Mouse (Mus musculus) MEL (cell line): ENCODE results near the gene Nelfa. TPM values are rescaled to one million over a fixed set of nuclear protein-coding genes. Genes with fewer than 3 reads are reported as not detected.
"Not testable (repeated sequence)": the region's sequence is repeated elsewhere in the genome, so short reads cannot be mapped to it uniquely, and the experiment has no call there.

Experiments
- DNase-seq: peaks from one replicate; pipeline ENCODE4 v3.0.0; 2011; ENCODE audit warnings: low read depth, low spot score
- H3K27ac ChIP-seq: 2 replicates; pipeline ENCODE4 v1.5.1; 2012; ENCODE audit warnings: low read depth, mild to moderate bottlenecking, control low read depth, low read length, moderate library complexity; ENCODE audit not compliant: control insufficient read depth
- H3K27me3 ChIP-seq, 2 experiments: fragments of 150-350 bp in 1 of 2; sonication (generic) in 1 of 2; 2 replicates each; pipeline ENCODE4 v1.6.1; 2012; ENCODE audit warnings: low read length in 2 of 2, mild to moderate bottlenecking in 2 of 2, improper control_type of control experiment in 1 of 2, moderate library complexity in 1 of 2; ENCODE audit not compliant: insufficient read depth in 2 of 2, control insufficient read depth in 1 of 2
- H3K36me3 ChIP-seq, 2 experiments: 2 replicates each; pipeline ENCODE4 v1.6.1; 2012 to 2014; ENCODE audit warnings: low read length in 2 of 2, improper control_type of control experiment in 1 of 2, inconsistent platforms in 1 of 2, mild to moderate bottlenecking in 1 of 2; ENCODE audit not compliant: insufficient read depth in 2 of 2, control insufficient read depth in 1 of 2
- H3K4me1 ChIP-seq, 2 experiments: fragments of 150-350 bp in 1 of 2; sonication (generic) in 1 of 2; 2 replicates each; pipeline ENCODE4 v1.6.1; 2012; ENCODE audit warnings: low read length in 2 of 2, improper control_type of control experiment in 1 of 2, mild to moderate bottlenecking in 1 of 2; ENCODE audit not compliant: insufficient read depth in 2 of 2, control insufficient read depth in 1 of 2
- H3K4me3 ChIP-seq, 2 experiments: fragments of 150-350 bp in 1 of 2; sonication (generic) in 1 of 2; 2 replicates each; pipeline ENCODE4 v1.5.1; 2012; ENCODE audit warnings: low read depth in 2 of 2, low read length in 2 of 2, mild to moderate bottlenecking in 2 of 2, moderate library complexity in 2 of 2, control low read depth in 1 of 2, improper control_type of control experiment in 1 of 2; ENCODE audit not compliant: control insufficient read depth in 1 of 2, insufficient read depth in 1 of 2
- H3K79me2 ChIP-seq: 2 replicates; pipeline ENCODE4 v1.6.1; 2012; ENCODE audit warnings: mild to moderate bottlenecking, low read length, moderate library complexity; ENCODE audit not compliant: control insufficient read depth, poor library complexity, insufficient read depth
- H3K9ac ChIP-seq: 2 replicates; pipeline ENCODE4 v1.6.1; 2012; ENCODE audit warnings: low read depth, mild to moderate bottlenecking, control low read depth, low read length, moderate library complexity; ENCODE audit not compliant: control insufficient read depth, poor library complexity, severe bottlenecking
- H3K9me3 ChIP-seq: fragments of 150-350 bp; sonication (generic); replicated peaks from 2 replicates; pipeline ENCODE4 v1.6.1; 2012; ENCODE audit warnings: mild to moderate bottlenecking, low read length, improper control_type of control experiment, moderate library complexity; ENCODE audit not compliant: insufficient read depth
- CHD1 ChIP-seq: IDR thresholded peaks from 2 replicates; pipeline ENCODE4 v1.6.1; 2012; ENCODE audit warnings: low read depth, mild to moderate bottlenecking, inconsistent platforms, low read length, improper control_type of control experiment
- CHD2 ChIP-seq: IDR thresholded peaks from 2 replicates; pipeline ENCODE4 v1.6.1; 2011; ENCODE audit warnings: low read length, improper control_type of control experiment
- CTCF ChIP-seq, 3 experiments: IDR thresholded peaks in 2 of 3; conservative IDR thresholded peaks in 1 of 3; 2 replicates each; pipeline ENCODE4 v1.5.1; 2011 to 2012; ENCODE audit warnings: low read length in 3 of 3, low read depth in 2 of 3, mild to moderate bottlenecking in 2 of 3, improper control_type of control experiment in 1 of 3, inconsistent platforms in 1 of 3, mixed read lengths in 1 of 3, moderate library complexity in 1 of 3; ENCODE audit not compliant: control insufficient read depth in 1 of 3, insufficient read depth in 1 of 3, poor library complexity in 1 of 3, severe bottlenecking in 1 of 3
- EP300 ChIP-seq, 2 experiments: IDR thresholded peaks; 2 replicates each; pipeline ENCODE4 v1.6.1; 2011; ENCODE audit warnings: improper control_type of control experiment in 2 of 2, low read length in 2 of 2, low read depth in 1 of 2, mild to moderate bottlenecking in 1 of 2
- GABPA ChIP-seq: IDR thresholded peaks from 2 replicates; pipeline ENCODE4 v1.6.1; 2012; ENCODE audit warnings: low read depth, mild to moderate bottlenecking, inconsistent platforms, low read length, improper control_type of control experiment, moderate library complexity
- NELFE ChIP-seq: IDR thresholded peaks from 2 replicates; pipeline ENCODE4 v1.6.1; 2011; ENCODE audit warnings: low read depth, low read length, improper control_type of control experiment
- NRF1 ChIP-seq: IDR thresholded peaks from 2 replicates; pipeline ENCODE4 v1.6.1; 2014; ENCODE audit warnings: low read depth, mild to moderate bottlenecking, inconsistent platforms, low read length, improper control_type of control experiment, moderate library complexity; ENCODE audit not compliant: poor library complexity, insufficient read depth, severe bottlenecking
- POLR2A ChIP-seq, 2 experiments: IDR thresholded peaks; 2 replicates each; pipeline ENCODE4 v1.6.1; 2011 to 2012; ENCODE audit warnings: low read length in 2 of 2, mild to moderate bottlenecking in 2 of 2, control low read depth in 1 of 2, improper control_type of control experiment in 1 of 2, low read depth in 1 of 2, moderate library complexity in 1 of 2; ENCODE audit not compliant: control insufficient read depth in 1 of 2, insufficient read depth in 1 of 2, poor library complexity in 1 of 2
- SIN3A ChIP-seq: IDR thresholded peaks from 2 replicates; pipeline ENCODE4 v1.6.1; 2012; ENCODE audit warnings: low read length, improper control_type of control experiment, inconsistent platforms
- SMC3 ChIP-seq: IDR thresholded peaks from 2 replicates; pipeline ENCODE4 v1.6.1; 2011; ENCODE audit warnings: low read depth, low read length, improper control_type of control experiment
- TBP ChIP-seq: IDR thresholded peaks from 2 replicates; pipeline ENCODE4 v1.8.0; 2011; ENCODE audit warnings: low read depth, low read length, improper control_type of control experiment
- TCF12 ChIP-seq: IDR thresholded peaks from 2 replicates; pipeline ENCODE4 v1.6.1; 2014; ENCODE audit warnings: low read depth, mild to moderate bottlenecking, inconsistent platforms, low read length, improper control_type of control experiment, moderate library complexity
- USF2 ChIP-seq, 2 experiments: IDR thresholded peaks; 2 replicates each; pipeline ENCODE4 v1.6.1; 2011 to 2012; ENCODE audit warnings: improper control_type of control experiment in 2 of 2, low read length in 2 of 2, borderline replicate concordance in 1 of 2, inconsistent platforms in 1 of 2, low read depth in 1 of 2, mild to moderate bottlenecking in 1 of 2; ENCODE audit not compliant: insufficient read depth in 1 of 2
- ZC3H11A ChIP-seq: IDR thresholded peaks from 2 replicates; pipeline ENCODE4 v1.6.1; 2012; ENCODE audit warnings: low read depth, mild to moderate bottlenecking, inconsistent platforms, low read length, improper control_type of control experiment
- ZKSCAN1 ChIP-seq: IDR thresholded peaks from 2 replicates; pipeline ENCODE4 v1.6.1; 2012; ENCODE audit warnings: low read depth, mild to moderate bottlenecking, inconsistent platforms, low read length, improper control_type of control experiment, moderate library complexity
- ZMIZ1 ChIP-seq: IDR thresholded peaks from 2 replicates; pipeline ENCODE4 v1.6.1; 2012; ENCODE audit warnings: low read depth, mild to moderate bottlenecking, inconsistent platforms, low read length, improper control_type of control experiment, moderate library complexity
- polyA plus RNA-seq, 2 experiments: library from polyadenylated mRNA; stranded (reverse) in 1 of 2; unstranded in 1 of 2; fragments of >175 nt in 1 of 2; fragments of >200 nt in 1 of 2; gene quantifications; 2 replicates each; pipeline versions ENCODE4 v1.2.1 to v1.2.4; 2012; ENCODE audit warnings: low replicate concordance in 2 of 2, low read depth in 1 of 2; ENCODE audit not compliant: insufficient read length in 2 of 2, insufficient read depth in 1 of 2, missing spikeins in 1 of 2
- total RNA-seq: library from RNA; depleted of rRNA; stranded (reverse); fragments of 300-350 nt; gene quantifications from 2 replicates; pipeline ENCODE4 v1.2.3, GENCODE M21; 2012

The Nelfa gene
- total and polyA plus RNA-seq, 3 experiments = 58.7 to 207 (median 117) TPM

GRCm38 (mm10) chr5:33920924-33921323 is 15.3 kb downstream of the Nelfa start (continued):
- no peak for TF ChIP-seq ZMIZ1
- TF ChIP-seq TBP = no peak; the same call in 1 of the 2 replicates
- TF ChIP-seq SMC3 = no peak
- TF ChIP-seq SIN3A = peak; percentile 71
- TF ChIP-seq ZKSCAN1 = no peak
- no peak for TF ChIP-seq USF2 (IDR thresholded peaks at IDR 0.05; ENCODE audit: borderline replicate concordance in 1 of 2, insufficient read depth in 1 of 2, low read depth in 1 of 2, low read length in 2 of 2)
- no peak for TF ChIP-seq NELFE
- no peak for TF ChIP-seq CTCF (IDR thresholded peaks at IDR 0.05 in 2 of 3, conservative IDR thresholded peaks at IDR 0.05 in 1 of 3; ENCODE audit: control insufficient read depth in 1 of 3, insufficient read depth in 1 of 3, low read depth in 2 of 3, low read length in 3 of 3, poor library complexity in 1 of 3, severe bottlenecking in 1 of 3)
- no peak for TF ChIP-seq NRF1
- TF ChIP-seq CHD2 = no peak
- TF ChIP-seq POLR2A (IDR thresholded peaks at IDR 0.05; ENCODE audit: control insufficient read depth in 1 of 2, insufficient read depth in 1 of 2, low read depth in 1 of 2, low read length in 2 of 2, poor library complexity in 1 of 2) = no peak
- TF ChIP-seq EP300 (IDR thresholded peaks at IDR 0.05; ENCODE audit: low read depth in 1 of 2, low read length in 2 of 2) = peak; percentile 77 to 94
- peak; percentile 61 for TF ChIP-seq TCF12
- TF ChIP-seq CHD1 = no peak

GRCm38 (mm10) chr5:33920037-33920436 is 16.2 kb downstream of the Nelfa start:
- TF ChIP-seq TBP (no peak), GABPA (no peak)
- Histone ChIP-seq H3K36me3 (peaks cover 21 to 42% of the 10 kb centered on the region in 2 experiments), H3K27me3 (no peaks in the 10 kb centered on the region), H3K27ac (no peak overlapping the region), H3K4me3 (no peak overlapping the region), H3K9ac (no peak overlapping the region), H3K4me1 (peaks cover 7 to 15% of the 10 kb centered on the region in 2 experiments), H3K9me3 (no peaks in the 10 kb centered on the region), H3K79me2 (peaks cover 10% of the 10 kb centered on the region)
- no peak for DNase-seq

- Histone ChIP-seq H3K27ac (no peak overlapping the region), H3K9me3 (no peaks in the 10 kb centered on the region), H3K79me2 (peaks cover 10% of the 10 kb centered on the region), H3K4me3 (no peak overlapping the region), H3K27me3 (no peaks in the 10 kb centered on the region), H3K4me1 (peaks cover 7 to 15% of the 10 kb centered on the region in 2 experiments), H3K36me3 (peaks cover 21 to 42% of the 10 kb centered on the region in 2 experiments), H3K9ac (no peak overlapping the region)
- no peak for DNase-seq
- no peak for TF ChIP-seq ZC3H11A
- TF ChIP-seq EP300 (IDR thresholded peaks at IDR 0.05; ENCODE audit: low read depth in 1 of 2, low read length in 2 of 2) = no peak
Observed at GRCm38 (mm10) chr5:33919466-33919865, 16.7 kb downstream of the Nelfa start.

GRCm38 (mm10) chr5:33916616-33917015 is 19.6 kb downstream of the Nelfa start:
- H3K79me2 ChIP-seq, H3K27me3 ChIP-seq, H3K9ac ChIP-seq, H3K27ac ChIP-seq, H3K9me3 ChIP-seq, H3K4me3 ChIP-seq, DNase-seq: not testable (repeated sequence)
- Histone ChIP-seq H3K36me3 (peaks cover 16 to 46% of the 10 kb centered on the region in 2 experiments), H3K4me1 (peaks cover 7 to 13% of the 10 kb centered on the region in 2 experiments)

GRCm38 (mm10) chr5:33915031-33915430 is 21.2 kb downstream of the Nelfa start:
- not testable (repeated sequence) for H3K27me3 ChIP-seq, H3K4me3 ChIP-seq, H3K9ac ChIP-seq, H3K79me2 ChIP-seq, H3K4me1 ChIP-seq, H3K9me3 ChIP-seq, H3K27ac ChIP-seq, DNase-seq
- peaks cover under 1 to 42% of the 10 kb centered on the region in 2 experiments; a peak in 3 of 4 replicates for H3K36me3 ChIP-seq
